Mouse (Mus musculus) heart, embryonic 15.5 days (tissue): Measurements from ENCODE around the gene Cmtm6. TPM values are rescaled to one million over a fixed set of nuclear protein-coding genes. Genes with fewer than 3 reads are reported as not detected.
A peak's percentile ranks its signal among the peaks of the same experiment; 100 is the strongest.

ENCODE experiments used
- ATAC-seq: fragments of 200-750 bp; cut with Nextera tagmentation; replicated peaks from 2 replicates; pipeline ENCODE4 v1.8.0; 2017; ENCODE audit warnings: low read depth, moderate TSS enrichment; ENCODE audit not compliant: insufficient number of reproducible peaks, insufficient read depth, low FRiP score
- H3K27ac ChIP-seq: fragments of 300-500 bp; sonication (generic); 2 replicates; pipeline ENCODE4 v1.5.1; 2015; ENCODE audit warnings: mild to moderate bottlenecking, inconsistent platforms
- H3K27me3 ChIP-seq: fragments of 300-500 bp; sonication (generic); 2 replicates; pipeline ENCODE4 v1.6.1; 2015; ENCODE audit warnings: inconsistent platforms
- H3K36me3 ChIP-seq: fragments of 300-500 bp; sonication (generic); 2 replicates; pipeline ENCODE4 v1.6.1; 2015; ENCODE audit warnings: mild to moderate bottlenecking, inconsistent platforms
- H3K4me1 ChIP-seq: fragments of 300-500 bp; sonication (generic); replicated peaks from 2 replicates; pipeline ENCODE4 v1.6.1; 2015; ENCODE audit warnings: inconsistent platforms
- H3K4me2 ChIP-seq: fragments of 300-500 bp; sonication (generic); 2 replicates; pipeline ENCODE4 v1.6.1; 2015; ENCODE audit warnings: inconsistent platforms, mild to moderate bottlenecking, moderate library complexity
- H3K4me3 ChIP-seq: fragments of 300-500 bp; sonication (generic); 2 replicates; pipeline ENCODE4 v1.5.1; 2015; ENCODE audit warnings: mild to moderate bottlenecking, inconsistent platforms
- H3K9ac ChIP-seq: fragments of 300-500 bp; sonication (generic); 2 replicates; pipeline ENCODE4 v1.6.1; 2015; ENCODE audit warnings: mild to moderate bottlenecking, inconsistent platforms
- H3K9me3 ChIP-seq: fragments of 300-500 bp; sonication (generic); replicated peaks from 2 replicates; pipeline ENCODE4 v1.6.1; 2016; ENCODE audit warnings: inconsistent platforms
- WGBS: fragments of 180-500 bp; shearing (Covaris S2); methylation state at CpG from one replicate; pipeline ENCODE4 v1.1.7; 2015; ENCODE audit warnings: mixed read lengths; 5-methylcytosine and 5-hydroxymethylcytosine counted together
- polyA plus RNA-seq: library from polyadenylated mRNA; unstranded; fragments of >200 nt; fragmentation: Nextera tagmentation; extraction: Ambion mirVana; gene quantifications from 2 replicates; pipeline ENCODE4 v1.2.1, GENCODE M21; 2015

Cmtm6 gene
- polyA plus RNA-seq, 1 experiment from 2014 or later = 39.3 TPM

DNA sequence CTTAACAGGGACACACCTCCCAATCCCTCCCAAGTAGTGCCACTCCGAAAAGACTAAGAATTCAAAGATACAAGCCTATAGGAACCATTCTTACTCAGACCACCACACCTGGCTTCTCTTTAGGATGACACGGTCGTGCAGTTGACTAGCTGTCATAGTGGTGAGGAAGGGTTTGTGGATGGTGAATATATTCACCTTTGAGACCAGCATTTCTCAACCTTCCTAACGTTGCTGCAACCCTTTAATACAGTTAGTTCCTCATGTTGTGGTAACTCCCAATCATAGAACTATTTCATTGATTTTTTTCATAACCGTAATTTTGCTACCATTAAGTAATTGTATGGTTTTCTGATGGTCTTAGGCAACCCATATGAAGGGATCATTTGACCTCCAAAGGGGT lies 56.2 kb downstream of the Cmtm6 start:
- peaks cover 7% of the 10 kb centered on the region for H3K4me1 ChIP-seq
- no peak overlapping the region for H3K9ac ChIP-seq
- no peak overlapping the region for H3K4me3 ChIP-seq
- H3K36me3 ChIP-seq = no peaks in the 10 kb centered on the region
- WGBS = 92% methylated on average over 5 of the region's 5 CpGs
- H3K9me3 ChIP-seq = no peaks in the 10 kb centered on the region
- H3K27me3 ChIP-seq = no peaks in the 10 kb centered on the region
- H3K27ac ChIP-seq = no peak overlapping the region
- no peak for ATAC-seq
- no peak overlapping the region for H3K4me2 ChIP-seq

DNA sequence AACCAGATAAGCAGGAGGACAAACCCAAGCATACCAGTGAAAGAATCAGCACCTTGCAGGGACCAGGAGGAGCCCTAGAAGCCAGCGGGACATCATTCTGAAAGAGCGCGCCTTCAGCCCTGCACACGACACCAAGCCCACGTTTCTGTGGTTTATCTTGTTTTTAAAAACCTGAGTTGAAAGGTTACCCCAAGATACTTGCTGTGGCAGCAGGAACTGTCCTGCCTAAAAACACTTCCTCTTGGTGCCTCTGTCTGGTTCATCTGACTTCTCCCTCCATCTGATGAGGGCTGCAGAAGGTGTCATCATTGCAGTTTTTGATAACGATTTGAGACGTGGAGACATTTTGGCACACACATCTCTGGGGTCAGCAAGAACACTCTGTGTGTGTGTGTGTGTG lies 56.8 kb downstream of the Cmtm6 start:
- Histone ChIP-seq H3K4me1 (peaks cover 7% of the 10 kb centered on the region), H3K9me3 (no peaks in the 10 kb centered on the region), H3K9ac (no peak overlapping the region), H3K27ac (no peak overlapping the region), H3K4me2 (no peak overlapping the region), H3K36me3 (no peaks in the 10 kb centered on the region), H3K4me3 (no peak overlapping the region), H3K27me3 (no peaks in the 10 kb centered on the region)
- no peak for ATAC-seq
- WGBS = 76% methylated on average over 7 of the region's 7 CpGs

GRCm38 (mm10) chr9:114788697-114789096 lies 57.8 kb downstream of the Cmtm6 start:
- no peaks in the 10 kb centered on the region for H3K9me3 ChIP-seq
- H3K4me2 ChIP-seq = no peak overlapping the region
- no peak overlapping the region for H3K9ac ChIP-seq
- H3K27ac ChIP-seq = no peak overlapping the region
- ATAC-seq = no peak
- no peak overlapping the region for H3K4me3 ChIP-seq
- H3K36me3 ChIP-seq = no peaks in the 10 kb centered on the region
- WGBS = 78% methylated on average over 8 of the region's 8 CpGs
- peaks cover 7% of the 10 kb centered on the region for H3K4me1 ChIP-seq
- no peaks in the 10 kb centered on the region for H3K27me3 ChIP-seq

- H3K9me3 ChIP-seq = no peaks in the 10 kb centered on the region
- no peak for ATAC-seq
- no peak overlapping the region for H3K27ac ChIP-seq
- no peak overlapping the region for H3K4me2 ChIP-seq
- H3K36me3 ChIP-seq = no peaks in the 10 kb centered on the region
- WGBS = 60% methylated on average over 7 of the region's 7 CpGs
- no peak overlapping the region for H3K9ac ChIP-seq
- no peaks in the 10 kb centered on the region for H3K27me3 ChIP-seq
- no peak overlapping the region for H3K4me3 ChIP-seq
- H3K4me1 ChIP-seq = peaks cover 7% of the 10 kb centered on the region
Observed at GRCm38 (mm10) chr9:114789557-114789956, 58.6 kb downstream of the Cmtm6 start.

- H3K4me2 ChIP-seq = no peak overlapping the region
- no peak overlapping the region for H3K27ac ChIP-seq
- H3K36me3 ChIP-seq = no peaks in the 10 kb centered on the region
- H3K27me3 ChIP-seq = no peaks in the 10 kb centered on the region
- WGBS = 79% methylated on average over 8 of the region's 8 CpGs
- H3K9ac ChIP-seq = no peak overlapping the region
- H3K9me3 ChIP-seq = no peaks in the 10 kb centered on the region
- no peak overlapping the region for H3K4me3 ChIP-seq
- ATAC-seq = no peak
- H3K4me1 ChIP-seq = peaks cover 7% of the 10 kb centered on the region
Observed at GRCm38 (mm10) chr9:114789989-114790388, 59.1 kb downstream of the Cmtm6 start.

DNA sequence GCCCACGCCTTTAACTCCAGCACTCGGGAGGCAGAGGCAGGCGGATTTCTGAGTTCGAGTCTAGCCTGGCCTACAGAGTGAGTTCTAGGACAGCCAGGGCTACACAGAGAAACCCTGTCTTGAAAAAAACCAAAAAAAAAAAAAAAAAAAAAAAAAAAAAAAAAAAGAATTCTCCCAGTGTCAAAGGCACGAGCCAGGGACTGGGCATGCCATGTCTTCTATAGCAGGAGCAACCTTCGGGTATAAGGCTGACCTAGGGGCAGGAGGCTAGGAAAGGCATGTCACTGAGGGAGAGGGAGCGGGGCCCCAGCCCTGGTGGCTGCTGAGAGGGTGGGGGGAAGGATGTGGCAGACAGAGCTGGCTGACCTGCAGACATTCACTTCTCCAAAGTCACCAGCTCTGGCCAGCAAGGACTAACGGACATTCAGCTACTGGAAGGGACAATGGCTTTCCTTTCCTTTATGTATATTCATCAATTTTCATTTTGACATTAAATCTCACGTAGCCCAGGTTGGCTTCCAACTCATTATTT lies 62.9 kb downstream of the Cmtm6 start:
- Histone ChIP-seq H3K27me3 (no peaks in the 10 kb centered on the region; the same call in 1 of the 2 replicates), H3K4me2 (no peak overlapping the region), H3K27ac (no peak overlapping the region), H3K9me3 (no peaks in the 10 kb centered on the region), H3K36me3 (no peaks in the 10 kb centered on the region), H3K4me3 (no peak overlapping the region), H3K9ac (no peak overlapping the region), H3K4me1 (no peaks in the 10 kb centered on the region; the same call in 1 of the 2 replicates)
- WGBS = 83% methylated on average over 9 of the region's 9 CpGs
- ATAC-seq = no peak

GRCm38 (mm10) chr9:114794491-114794890 lies 63.6 kb downstream of the Cmtm6 start:
- ATAC-seq = no peak
- WGBS = 75% methylated on average over 4 of the region's 4 CpGs
- Histone ChIP-seq H3K9ac (no peak overlapping the region), H3K27me3 (no peaks in the 10 kb centered on the region; the same call in 1 of the 2 replicates), H3K4me2 (no peak overlapping the region), H3K36me3 (no peaks in the 10 kb centered on the region), H3K9me3 (no peaks in the 10 kb centered on the region), H3K27ac (no peak overlapping the region), H3K4me1 (no peaks in the 10 kb centered on the region; the same call in 1 of the 2 replicates), H3K4me3 (no peak overlapping the region)

DNA sequence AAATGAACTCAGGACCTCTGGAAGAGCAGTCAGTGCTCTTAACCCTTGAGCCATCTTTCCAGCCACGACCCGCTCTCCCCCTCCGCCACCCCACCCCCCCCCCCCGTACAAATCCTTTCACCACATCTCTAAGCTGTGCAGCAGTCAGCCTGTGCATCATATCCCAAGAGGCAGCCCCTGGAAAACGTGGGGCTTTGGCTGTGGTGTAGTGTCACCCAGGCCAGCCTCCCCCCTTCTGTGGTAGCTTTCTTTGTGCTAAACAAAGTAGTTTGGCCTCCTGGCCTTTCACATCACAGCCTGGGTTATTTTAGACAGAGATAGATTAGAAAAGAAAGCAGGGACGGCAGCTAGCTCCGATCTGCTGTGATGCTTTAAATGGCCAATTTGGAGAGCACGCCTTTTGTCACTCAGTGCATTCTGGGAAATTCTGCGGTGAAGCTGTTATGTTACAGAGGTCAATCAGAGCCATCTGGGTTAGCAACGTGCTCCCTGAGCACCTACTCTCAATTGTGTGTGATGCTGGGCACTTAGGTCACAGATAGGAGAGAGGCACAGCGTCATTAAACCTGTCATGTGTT lies 65.6 kb downstream of the Cmtm6 start:
- Histone ChIP-seq H3K36me3 (no peaks in the 10 kb centered on the region), H3K9me3 (no peaks in the 10 kb centered on the region), H3K4me1 (no peaks in the 10 kb centered on the region; the same call in 1 of the 2 replicates), H3K4me3 (no peak overlapping the region), H3K27me3 (no peaks in the 10 kb centered on the region; the same call in 1 of the 2 replicates), H3K4me2 (no peak overlapping the region), H3K27ac (no peak overlapping the region), H3K9ac (no peak overlapping the region)
- WGBS = 33% methylated on average over 9 of the region's 11 CpGs
- ATAC-seq = no peak

DNA sequence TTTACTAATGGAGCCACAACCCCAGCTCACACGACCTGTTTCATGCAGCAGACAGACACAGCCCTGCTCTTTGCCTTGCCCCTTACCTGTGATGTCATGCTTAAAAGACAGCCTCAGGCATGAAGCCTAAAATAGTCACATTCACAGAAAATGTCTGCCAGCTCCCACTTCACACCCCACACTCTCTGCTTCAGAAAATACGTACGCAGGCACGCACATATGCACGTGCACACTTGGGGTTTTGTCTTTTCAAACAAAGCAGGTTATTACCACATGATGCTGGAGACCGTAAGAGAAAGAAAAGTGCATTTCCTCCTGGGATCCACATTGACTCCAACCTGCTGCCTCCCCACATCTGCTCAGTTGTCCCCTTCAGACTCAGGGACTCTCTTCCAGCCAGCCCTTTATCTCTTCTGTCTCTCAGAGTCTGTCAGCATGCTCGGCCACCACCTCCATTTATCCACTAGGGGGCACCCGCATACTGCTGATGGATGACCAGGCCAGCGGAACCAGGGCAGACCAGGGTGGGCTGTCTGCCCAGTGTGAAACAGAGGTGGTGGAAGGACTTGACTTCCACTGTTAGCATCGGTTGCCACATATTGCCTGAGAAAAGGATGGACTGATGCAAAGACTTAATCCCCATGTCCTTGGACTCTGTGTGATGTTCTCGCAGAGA lies 66.6 kb downstream of the Cmtm6 start:
- no peak overlapping the region for H3K4me2 ChIP-seq
- no peak overlapping the region for H3K27ac ChIP-seq
- ATAC-seq = peak; percentile 74
- WGBS = 56% methylated on average over 11 of the region's 11 CpGs
- no peaks in the 10 kb centered on the region; the same call in 1 of the 2 replicates for H3K27me3 ChIP-seq
- no peak overlapping the region for H3K4me3 ChIP-seq
- no peaks in the 10 kb centered on the region; the same call in 1 of the 2 replicates for H3K4me1 ChIP-seq
- no peaks in the 10 kb centered on the region for H3K36me3 ChIP-seq
- H3K9me3 ChIP-seq = no peaks in the 10 kb centered on the region
- H3K9ac ChIP-seq = no peak overlapping the region

DNA sequence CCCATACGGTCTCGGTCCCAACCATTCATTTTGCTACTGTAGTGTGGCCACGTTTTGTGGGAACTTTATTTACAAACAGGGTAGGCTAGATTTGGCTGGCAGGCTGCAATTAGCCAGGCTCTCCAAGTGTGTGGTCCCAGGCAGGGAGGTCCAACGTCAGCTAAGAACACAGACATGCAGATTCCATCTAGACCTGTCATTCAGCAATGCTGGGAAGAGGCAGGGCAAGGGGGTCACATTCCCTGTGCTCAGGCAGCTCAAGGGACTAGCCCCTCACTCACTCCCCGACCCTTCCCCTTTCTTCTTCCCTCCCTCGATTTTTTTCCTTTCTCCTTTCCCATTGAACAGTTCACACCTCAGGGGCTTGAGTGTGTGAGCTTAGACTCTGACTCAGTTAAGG lies 67.9 kb downstream of the Cmtm6 start:
- Histone ChIP-seq H3K36me3 (no peaks in the 10 kb centered on the region), H3K4me2 (no peak overlapping the region), H3K9ac (no peak overlapping the region), H3K4me3 (no peak overlapping the region), H3K9me3 (no peaks in the 10 kb centered on the region), H3K27ac (no peak overlapping the region), H3K4me1 (no peaks in the 10 kb centered on the region; the same call in 1 of the 2 replicates), H3K27me3 (no peaks in the 10 kb centered on the region; the same call in 1 of the 2 replicates)
- no peak for ATAC-seq
- WGBS = 50% methylated on average over 6 of the region's 6 CpGs
